Mouse (Mus musculus) left cerebral cortex, adult 2 months (tissue): ENCODE measurements around the gene Coq8a. TPM values are rescaled to one million over a fixed set of nuclear protein-coding genes. Genes with fewer than 3 reads are reported as not detected.
A peak's percentile ranks its signal among the peaks of the same experiment; 100 is the strongest.

ENCODE experiments used
- DNase-seq, 2 experiments: peaks; one replicate each; pipeline ENCODE4 v3.0.0; 2021 to 2022; ENCODE audit warnings: low spot score in 2 of 2, mixed read lengths in 1 of 2; ENCODE audit errors: extremely low spot score in 1 of 2
- H3K27ac ChIP-seq: fragments of 200-600 bp; 2 replicates; pipeline ENCODE4 v1.8.1; 2022
- H3K4me3 ChIP-seq: fragments of 200-600 bp; 2 replicates; pipeline ENCODE4 v1.8.1; 2022
- CTCF ChIP-seq: fragments of 200-600 bp; IDR thresholded peaks from 2 replicates; pipeline ENCODE4 v1.8.1; 2022; ENCODE audit warnings: antibody characterized with exemption, mild to moderate bottlenecking, moderate library complexity
- intact Hi-C: fragments of 180-260 bp; cut with DNase I; formaldehyde crosslinking; loops from one replicate; pipeline ENCODE4 v1.15.1; 2025
- long read RNA-seq, 2 experiments: library from polyadenylated mRNA; stranded (forward); transcript quantifications; one replicate each; pipeline ENCODE4 v2.0.0; 2021; ENCODE audit warnings: borderline mapping rate in 2 of 2
- total RNA-seq, 2 experiments: library from RNA; stranded (reverse); gene quantifications; 2 replicates each; pipeline ENCODE4 v1.2.3; 2021

Coq8a gene
- 10 to 100 TPM; 44.0 to 50.0 TPM for total RNA-seq
- long read RNA-seq, experiment 1, full-length matches to known transcripts: 46 of 50 reads
- long read RNA-seq, experiment 1, partial matches to known transcripts: 2 of 50 reads
- long read RNA-seq, experiment 1, other reads (novel, unspliced or antisense): 2 of 50 reads
- long read RNA-seq, experiment 2, full-length matches to known transcripts: 37 of 44 reads
- long read RNA-seq, experiment 2, partial matches to known transcripts: 1 of 44 reads
- long read RNA-seq, experiment 2, other reads (novel, unspliced or antisense): 6 of 44 reads

- no peak within 1 kb of the TSS for H3K4me3 ChIP-seq
- no peak for DNase-seq
- H3K27ac ChIP-seq: no peak within 1 kb of the TSS
- intact Hi-C loops: no loop called here
- TF ChIP-seq CTCF: no peak
These were observed at the start of gene Coq8a for GRCm38 (mm10) chr1:180198959-180199714. Coq8a (minus strand) TSS chr1:180199602.

- DNase-seq: no peak
- TF ChIP-seq CTCF: no peak
- no peak overlapping the region for H3K27ac ChIP-seq
- no peak overlapping the region for H3K4me3 ChIP-seq
- intact Hi-C loops: no loop called here
These were observed 49.3 kb upstream of the Coq8a start for GRCm38 (mm10) chr1:180248593-180249146.

GRCm38 (mm10) chr1:180247901-180248300 is 48.5 kb upstream of the Coq8a start:
- intact Hi-C loops: no loop called here
- no peak overlapping the region for H3K4me3 ChIP-seq
- no peak overlapping the region for H3K27ac ChIP-seq
- DNase-seq: no peak
- no peak for TF ChIP-seq CTCF

GRCm38 (mm10) chr1:180245741-180246507 is 46.5 kb upstream of the Coq8a start:
- intact Hi-C loops: no loop called here
- Histone ChIP-seq H3K4me3 (no peak overlapping the region), H3K27ac (no peak overlapping the region)
- no peak for TF ChIP-seq CTCF
- no peak for DNase-seq

GRCm38 (mm10) chr1:180231729-180232128 is 32.3 kb upstream of the Coq8a start:
- intact Hi-C loops: no loop called here
- DNase-seq: no peak
- Histone ChIP-seq H3K4me3 (no peak overlapping the region), H3K27ac (no peak overlapping the region)
- TF ChIP-seq CTCF: no peak

- peak; percentile 62 for TF ChIP-seq CTCF
- no peak overlapping the region for H3K4me3 ChIP-seq
- intact Hi-C loops: no loop called here
- no peak overlapping the region for H3K27ac ChIP-seq
- no peak for DNase-seq
These were observed 31.2 kb upstream of the Coq8a start for GRCm38 (mm10) chr1:180230580-180230979.

GRCm38 (mm10) chr1:180229906-180230305 is 30.5 kb upstream of the Coq8a start:
- no peak overlapping the region for H3K27ac ChIP-seq
- intact Hi-C loops: no loop called here
- no peak for TF ChIP-seq CTCF
- DNase-seq: no peak
- no peak overlapping the region for H3K4me3 ChIP-seq

- DNase-seq: no peak
- intact Hi-C loops: no loop called here
- Histone ChIP-seq H3K27ac (no peak overlapping the region), H3K4me3 (no peak overlapping the region)
- TF ChIP-seq CTCF: no peak
These were observed 29.5 kb upstream of the Coq8a start for GRCm38 (mm10) chr1:180228854-180229253.

- intact Hi-C loops: no loop called here
- Histone ChIP-seq H3K4me3 (no peak overlapping the region), H3K27ac (no peak overlapping the region)
- DNase-seq: no peak
- TF ChIP-seq CTCF: no peak
These were observed 27.4 kb upstream of the Coq8a start for GRCm38 (mm10) chr1:180226766-180227165.

GRCm38 (mm10) chr1:180226221-180226713 is 26.9 kb upstream of the Coq8a start:
- Histone ChIP-seq H3K4me3 (peak overlapping the region; percentile 47), H3K27ac (no peak overlapping the region)
- TF ChIP-seq CTCF: no peak; the same call in 1 of the 2 replicates
- no peak for DNase-seq
- intact Hi-C loops: no loop called here

- Histone ChIP-seq H3K4me3 (peak overlapping the region; percentile 47), H3K27ac (no peak overlapping the region)
- DNase-seq: no peak
- no peak for TF ChIP-seq CTCF
- intact Hi-C loops: no loop called here
These were observed 26.3 kb upstream of the Coq8a start for GRCm38 (mm10) chr1:180225500-180226220.
